Mouse (Mus musculus): ENCODE data around the gene Camk1d. TPM values are rescaled to one million over a fixed set of nuclear protein-coding genes. Genes with fewer than 3 reads are reported as not detected.

Gene Camk1d
- polyA plus RNA-seq, 1 experiment from 2014 or later = 6.5 TPM

GRCm38 (mm10) chr2:5478256-5478655 lies 236.1 kb downstream of the Camk1d start:
- no peak overlapping the region for H3K9ac ChIP-seq (replicated peaks)
- no peak for ATAC-seq (replicated peaks)
- H3K36me3 ChIP-seq = no peaks in the 10 kb centered on the region
- no peaks in the 10 kb centered on the region for H3K4me1 ChIP-seq
- no peaks in the 10 kb centered on the region for H3K27me3 ChIP-seq
- no peak overlapping the region for H3K4me3 ChIP-seq
- H3K27ac ChIP-seq (replicated peaks) = no peak overlapping the region
- H3K4me2 ChIP-seq (replicated peaks) = no peak overlapping the region
- WGBS = 98% methylated on average over 4 of the region's 4 CpGs
- no peaks in the 10 kb centered on the region for H3K9me3 ChIP-seq

GRCm38 (mm10) chr2:5477525-5477924 lies 236.8 kb downstream of the Camk1d start:
- no peaks in the 10 kb centered on the region for H3K27me3 ChIP-seq
- 81% methylated on average over 1 of the region's 1 CpGs for WGBS

GRCm38 (mm10) chr2:5469366-5469941 lies 244.9 kb downstream of the Camk1d start:
- peaks cover 15% of the 10 kb centered on the region for H3K4me1 ChIP-seq
- H3K36me3 ChIP-seq = no peaks in the 10 kb centered on the region
- H3K9ac ChIP-seq (replicated peaks) = no peak overlapping the region
- H3K9me3 ChIP-seq = no peaks in the 10 kb centered on the region
- no peak overlapping the region for H3K4me3 ChIP-seq
- WGBS = 64% methylated on average over 4 of the region's 4 CpGs
- no peak overlapping the region for H3K4me2 ChIP-seq (replicated peaks)
- H3K27me3 ChIP-seq = no peaks in the 10 kb centered on the region
- no peak overlapping the region for H3K27ac ChIP-seq (replicated peaks)
- ATAC-seq (replicated peaks) = no peak

More at GRCm38 (mm10) chr2:5477525-5477924, 236.8 kb downstream of the Camk1d start:
- H3K9me3 ChIP-seq = no peaks in the 10 kb centered on the region
- no peaks in the 10 kb centered on the region for H3K36me3 ChIP-seq
- no peak for ATAC-seq (replicated peaks)
- H3K9ac ChIP-seq (replicated peaks) = no peak overlapping the region
- no peak overlapping the region for H3K27ac ChIP-seq (replicated peaks)
- H3K4me2 ChIP-seq (replicated peaks) = no peak overlapping the region
- no peaks in the 10 kb centered on the region for H3K4me1 ChIP-seq
- no peak overlapping the region for H3K4me3 ChIP-seq

GRCm38 (mm10) chr2:5467537-5467936 lies 246.8 kb downstream of the Camk1d start:
- WGBS = 34% methylated on average over 2 of the region's 2 CpGs
- Histone ChIP-seq H3K27me3 (no peaks in the 10 kb centered on the region), H3K4me2 (replicated peaks) (no peak overlapping the region), H3K9ac (replicated peaks) (no peak overlapping the region), H3K9me3 (no peaks in the 10 kb centered on the region), H3K27ac (replicated peaks) (no peak overlapping the region), H3K4me3 (no peak overlapping the region), H3K4me1 (peaks cover 15% of the 10 kb centered on the region), H3K36me3 (no peaks in the 10 kb centered on the region)
- peak; percentile 19; the same call in 1 of the 2 replicates for ATAC-seq (replicated peaks)

- no peaks in the 10 kb centered on the region; the same call in 1 of the 2 replicates for H3K4me1 ChIP-seq
- H3K4me3 ChIP-seq = no peak overlapping the region
- H3K36me3 ChIP-seq = no peaks in the 10 kb centered on the region
- H3K9ac ChIP-seq (replicated peaks) = no peak overlapping the region
- no peaks in the 10 kb centered on the region for H3K9me3 ChIP-seq
- 79% methylated on average over 16 of the region's 16 CpGs for WGBS
- no peaks in the 10 kb centered on the region for H3K27me3 ChIP-seq
- H3K4me2 ChIP-seq (replicated peaks) = no peak overlapping the region
- no peak overlapping the region for H3K27ac ChIP-seq (replicated peaks)
- no peak for ATAC-seq (replicated peaks)
Measured at GRCm38 (mm10) chr2:5458671-5459235, 255.6 kb downstream of the Camk1d start.

GRCm38 (mm10) chr2:5458075-5458494 lies 256.2 kb downstream of the Camk1d start:
- Histone ChIP-seq H3K4me2 (replicated peaks) (no peak overlapping the region), H3K9ac (replicated peaks) (no peak overlapping the region), H3K9me3 (no peaks in the 10 kb centered on the region), H3K4me1 (no peaks in the 10 kb centered on the region; the same call in 1 of the 2 replicates), H3K27ac (replicated peaks) (no peak overlapping the region), H3K27me3 (no peaks in the 10 kb centered on the region), H3K36me3 (no peaks in the 10 kb centered on the region), H3K4me3 (no peak overlapping the region)
- ATAC-seq (replicated peaks) = 0 out of 2 replicates have a peak, but pooled peaks have one; percentile 26
- 83% methylated on average over 5 of the region's 5 CpGs for WGBS

- Histone ChIP-seq H3K4me3 (no peak overlapping the region), H3K27ac (replicated peaks) (no peak overlapping the region), H3K9me3 (no peaks in the 10 kb centered on the region), H3K36me3 (no peaks in the 10 kb centered on the region), H3K4me1 (no peaks in the 10 kb centered on the region; the same call in 1 of the 2 replicates), H3K9ac (replicated peaks) (no peak overlapping the region), H3K4me2 (replicated peaks) (no peak overlapping the region), H3K27me3 (no peaks in the 10 kb centered on the region)
- ATAC-seq (replicated peaks) = no peak
- 65% methylated on average over 2 of the region's 2 CpGs for WGBS
Measured at GRCm38 (mm10) chr2:5456108-5456507, 258.2 kb downstream of the Camk1d start.

GRCm38 (mm10) chr2:5454830-5455229 lies 259.5 kb downstream of the Camk1d start:
- H3K27me3 ChIP-seq = no peaks in the 10 kb centered on the region
- H3K4me1 ChIP-seq = no peaks in the 10 kb centered on the region; the same call in 1 of the 2 replicates
- H3K4me2 ChIP-seq (replicated peaks) = no peak overlapping the region
- no peak overlapping the region for H3K27ac ChIP-seq (replicated peaks)
- no peaks in the 10 kb centered on the region for H3K36me3 ChIP-seq
- no peak overlapping the region for H3K9ac ChIP-seq (replicated peaks)
- 64% methylated on average over 9 of the region's 9 CpGs for WGBS
- no peaks in the 10 kb centered on the region for H3K9me3 ChIP-seq
- ATAC-seq (replicated peaks) = no peak
- H3K4me3 ChIP-seq = no peak overlapping the region

- H3K27ac ChIP-seq (replicated peaks) = no peak overlapping the region
- no peaks in the 10 kb centered on the region for H3K36me3 ChIP-seq
- H3K27me3 ChIP-seq = no peaks in the 10 kb centered on the region
- ATAC-seq (replicated peaks) = no peak
- WGBS = 96% methylated on average over 2 of the region's 2 CpGs
- H3K9me3 ChIP-seq = no peaks in the 10 kb centered on the region
- no peak overlapping the region for H3K9ac ChIP-seq (replicated peaks)
- no peaks in the 10 kb centered on the region for H3K4me1 ChIP-seq
- H3K4me2 ChIP-seq (replicated peaks) = no peak overlapping the region
- no peak overlapping the region for H3K4me3 ChIP-seq
Measured at GRCm38 (mm10) chr2:5451654-5452053, 262.7 kb downstream of the Camk1d start.

- ATAC-seq (replicated peaks) = no peak
- Histone ChIP-seq H3K9ac (replicated peaks) (no peak overlapping the region), H3K36me3 (no peaks in the 10 kb centered on the region), H3K27me3 (no peaks in the 10 kb centered on the region), H3K4me2 (replicated peaks) (no peak overlapping the region), H3K4me3 (no peak overlapping the region), H3K9me3 (no peaks in the 10 kb centered on the region), H3K27ac (replicated peaks) (no peak overlapping the region), H3K4me1 (no peaks in the 10 kb centered on the region)
- 91% methylated on average over 5 of the region's 5 CpGs for WGBS
Measured at GRCm38 (mm10) chr2:5445357-5445756, 269.0 kb downstream of the Camk1d start.

GRCm38 (mm10) chr2:5437690-5438089 lies 276.6 kb downstream of the Camk1d start:
- ATAC-seq (replicated peaks) = no peak
- no peak overlapping the region for H3K9ac ChIP-seq (replicated peaks)
- no peaks in the 10 kb centered on the region for H3K4me1 ChIP-seq
- H3K27ac ChIP-seq (replicated peaks) = no peak overlapping the region
- H3K9me3 ChIP-seq = no peaks in the 10 kb centered on the region
- H3K36me3 ChIP-seq = no peaks in the 10 kb centered on the region
- H3K27me3 ChIP-seq = no peaks in the 10 kb centered on the region
- H3K4me3 ChIP-seq = no peak overlapping the region
- 47% methylated on average over 2 of the region's 2 CpGs for WGBS
- no peak overlapping the region for H3K4me2 ChIP-seq (replicated peaks)

GRCm38 (mm10) chr2:5435587-5436253 lies 278.6 kb downstream of the Camk1d start:
- peak overlapping the region; percentile 22 for H3K27ac ChIP-seq (replicated peaks)
- no peaks in the 10 kb centered on the region for H3K27me3 ChIP-seq
- no peaks in the 10 kb centered on the region for H3K4me1 ChIP-seq
- H3K36me3 ChIP-seq = no peaks in the 10 kb centered on the region
- H3K9ac ChIP-seq (replicated peaks) = no peak overlapping the region
- H3K4me3 ChIP-seq = no peak overlapping the region
- no peaks in the 10 kb centered on the region for H3K9me3 ChIP-seq
- no peak overlapping the region for H3K4me2 ChIP-seq (replicated peaks)
- ATAC-seq (replicated peaks) = peak; percentile 67; the same call in 1 of the 2 replicates
- WGBS = 77% methylated on average over 16 of the region's 16 CpGs

Data from forebrain, embryonic 15.5 days (tissue).